Mouse (Mus musculus) liver, embryonic 13.5 days (tissue): ENCODE results near the gene Myh14. TPM values are rescaled to one million over a fixed set of nuclear protein-coding genes. Genes with fewer than 3 reads are reported as not detected.
"Not testable (repeated sequence)": the region's sequence is repeated elsewhere in the genome, so short reads cannot be mapped to it uniquely, and the experiment has no call there.

Experiments used
- ATAC-seq: fragments of 200-750 bp; cut with Nextera tagmentation; 2 replicates; pipeline ENCODE4 v1.8.0; 2017; ENCODE audit warnings: low read depth, mild to moderate bottlenecking, moderate number of reproducible peaks, moderate library complexity
- DNase-seq: peaks from one replicate; pipeline ENCODE4 v3.0.0; 2022
- H3K27ac ChIP-seq: fragments of 300-500 bp; sonication (generic); 2 replicates; pipeline ENCODE4 v1.5.1; 2015; ENCODE audit warnings: moderate library complexity, mild to moderate bottlenecking, inconsistent platforms
- H3K27me3 ChIP-seq: fragments of 300-500 bp; sonication (generic); 2 replicates; pipeline ENCODE4 v1.6.1; 2015; ENCODE audit warnings: mild to moderate bottlenecking, inconsistent platforms
- H3K36me3 ChIP-seq: fragments of 300-500 bp; sonication (generic); 2 replicates; pipeline ENCODE4 v1.6.1; 2015; ENCODE audit warnings: mild to moderate bottlenecking, inconsistent platforms
- H3K4me1 ChIP-seq: fragments of 300-500 bp; sonication (generic); replicated peaks from 2 replicates; pipeline ENCODE4 v1.6.1; 2015; ENCODE audit warnings: inconsistent platforms
- H3K4me2 ChIP-seq: fragments of 300-500 bp; sonication (generic); 2 replicates; pipeline ENCODE4 v1.6.1; 2015; ENCODE audit warnings: inconsistent platforms, mild to moderate bottlenecking, moderate library complexity
- H3K4me3 ChIP-seq: fragments of 300-500 bp; sonication (generic); replicated peaks from 2 replicates; pipeline ENCODE4 v1.5.1; 2015; ENCODE audit warnings: mild to moderate bottlenecking, inconsistent platforms
- H3K9ac ChIP-seq: fragments of 300-500 bp; sonication (generic); 2 replicates; pipeline ENCODE4 v1.6.1; 2015; ENCODE audit warnings: mild to moderate bottlenecking, inconsistent platforms
- H3K9me3 ChIP-seq: fragments of 300-500 bp; sonication (generic); replicated peaks from 2 replicates; pipeline ENCODE4 v1.6.1; 2016; ENCODE audit warnings: inconsistent platforms
- WGBS: fragments of 180-500 bp; shearing (Covaris S2); methylation state at CpG from one replicate; pipeline ENCODE4 v1.1.7; 2015; ENCODE audit not compliant: insufficient replicate concordance; 5-methylcytosine and 5-hydroxymethylcytosine counted together
- polyA plus RNA-seq: library from polyadenylated mRNA; unstranded; fragments of >200 nt; fragmentation: Nextera tagmentation; extraction: Ambion mirVana; gene quantifications from 2 replicates; pipeline ENCODE4 v1.2.1, GENCODE M21; 2015

The Myh14 gene
- polyA plus RNA-seq: 0.12 and 0.31 TPM in 2 replicates

DNA sequence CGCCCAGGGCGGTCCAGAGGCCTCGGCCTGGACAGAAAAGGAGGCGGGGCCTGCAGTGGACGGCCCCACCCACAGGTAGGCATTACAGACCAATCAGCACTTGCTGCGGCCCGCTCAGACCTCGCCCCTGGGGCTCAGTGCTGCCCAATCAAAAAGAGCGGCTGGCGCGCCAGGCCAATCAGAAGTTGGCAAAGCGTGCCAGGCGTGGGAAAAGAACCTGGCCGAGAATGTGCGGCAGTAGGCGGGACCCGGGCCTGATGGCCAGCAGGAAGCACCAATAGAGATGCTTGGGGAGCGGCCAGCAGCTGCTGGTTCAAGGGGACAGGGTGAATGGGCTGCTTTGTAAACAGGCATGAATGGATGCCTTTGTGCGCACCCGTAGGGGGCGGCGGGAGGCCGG is at the start of gene Myh14:
Gene Myh14, minus strand, starts transcription at position 41 of the 400 bp plus-strand sequence.
- Histone ChIP-seq H3K4me3 (peak within 1 kb of the TSS; percentile 19; the same call in 1 of the 2 replicates), H3K27ac (no peak within 1 kb of the TSS)
- DNase-seq: peak; percentile 44

DNA sequence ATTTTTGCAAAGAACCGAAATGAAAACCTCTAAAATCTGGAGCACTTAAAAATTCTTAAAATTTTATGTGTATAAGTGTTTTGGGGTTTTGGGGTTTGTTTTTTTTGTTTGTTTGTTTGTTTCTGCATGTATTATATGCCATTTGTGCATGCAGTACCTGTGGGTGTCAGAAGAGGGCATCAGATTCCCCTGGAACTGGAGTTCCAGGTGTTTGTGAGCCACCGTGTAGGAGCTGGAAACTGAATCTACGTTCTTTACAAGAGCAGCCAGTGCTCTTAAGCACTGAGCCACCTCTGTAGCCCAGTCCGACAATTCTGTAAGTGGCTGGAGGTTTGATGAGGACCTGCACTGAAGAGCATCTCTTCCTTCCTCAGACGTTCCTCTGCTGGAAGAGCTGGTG is 39.2 kb upstream of the Myh14 start:
- Histone ChIP-seq H3K4me3 (no peak overlapping the region), H3K9ac (no peak overlapping the region), H3K4me2 (no peak overlapping the region), H3K4me1 (no peaks in the 10 kb centered on the region), H3K27me3 (no peaks in the 10 kb centered on the region), H3K36me3 (no peaks in the 10 kb centered on the region), H3K27ac (no peak overlapping the region), H3K9me3 (no peaks in the 10 kb centered on the region; the same call in 1 of the 2 replicates)
- ATAC-seq: no peak
- no peak for DNase-seq
- WGBS: 68% methylated on average over 5 of the region's 5 CpGs

More for the DNA sequence above, at the start of gene Myh14:
- Histone ChIP-seq H3K27me3 (peaks cover 43% of the 10 kb centered on the region), H3K9ac (no peak within 1 kb of the TSS), H3K4me2 (peak within 1 kb of the TSS; percentile 45), H3K9me3 (no peaks in the 10 kb centered on the region), H3K36me3 (no peaks in the 10 kb centered on the region), H3K4me1 (peaks cover 9% of the 10 kb centered on the region)
- 3% methylated on average over 23 of the region's 23 CpGs for WGBS
- ATAC-seq: peak; percentile 92

DNA sequence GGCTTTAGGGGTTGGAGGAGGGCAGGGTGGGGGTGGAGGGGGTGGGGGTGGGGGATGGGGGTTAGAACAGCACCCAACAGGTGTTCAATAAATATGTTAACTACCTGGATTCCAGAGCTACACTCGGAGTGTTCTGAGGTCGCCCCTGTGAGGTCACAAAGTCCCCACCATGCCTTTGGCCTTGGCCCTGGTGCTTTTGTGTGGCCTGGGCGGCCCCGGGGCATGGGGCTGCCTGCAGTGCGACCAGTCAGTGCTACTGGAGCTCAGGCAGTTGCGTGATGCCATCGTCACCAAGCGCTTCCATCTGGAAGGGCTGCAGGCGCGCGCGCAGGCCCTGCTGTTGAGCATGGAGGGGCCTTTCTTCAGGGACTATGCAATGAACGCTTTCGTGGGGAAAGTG is 37.9 kb upstream of the Myh14 start, which contains the start of gene Izumo2:
Gene Izumo2, plus strand, starts transcription at position 169 of the 400 bp plus-strand sequence.
- no peak for DNase-seq
- no peak for ATAC-seq
- 65% methylated on average over 14 of the region's 14 CpGs for WGBS
- H3K27me3 ChIP-seq: no peaks in the 10 kb centered on the region
- H3K27ac ChIP-seq: no peak within 1 kb of the TSS
- no peak within 1 kb of the TSS for H3K9ac ChIP-seq
- no peak within 1 kb of the TSS for H3K4me3 ChIP-seq
- H3K9me3 ChIP-seq: no peaks in the 10 kb centered on the region; the same call in 1 of the 2 replicates
- H3K36me3 ChIP-seq: no peaks in the 10 kb centered on the region
- no peak within 1 kb of the TSS for H3K4me2 ChIP-seq
- H3K4me1 ChIP-seq: no peaks in the 10 kb centered on the region

DNA sequence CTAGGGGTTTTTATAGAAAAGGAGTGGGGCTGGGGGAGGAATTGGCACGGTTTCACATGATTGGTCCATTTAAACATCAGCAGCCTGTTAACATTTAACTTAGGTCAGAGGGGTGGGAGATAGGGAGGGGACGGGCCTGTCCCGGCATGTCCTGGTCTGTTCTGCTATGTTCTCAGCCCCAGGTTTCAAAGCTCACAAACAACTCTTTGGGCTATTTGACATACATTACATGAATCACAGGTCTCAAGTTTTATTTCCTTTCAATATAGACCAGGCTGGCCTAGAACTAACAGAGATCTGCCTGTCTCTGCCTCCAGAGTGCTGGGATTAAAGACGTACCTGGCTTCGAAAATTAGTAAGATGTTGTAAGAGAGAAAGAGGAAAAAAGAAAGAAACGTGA is 37.5 kb upstream of the Myh14 start:
- DNase-seq, H3K4me2 ChIP-seq, H3K4me3 ChIP-seq, H3K4me1 ChIP-seq, H3K27ac ChIP-seq, H3K36me3 ChIP-seq, H3K27me3 ChIP-seq, ATAC-seq, H3K9ac ChIP-seq, H3K9me3 ChIP-seq: not testable (repeated sequence)
- 76% methylated on average over 6 of the region's 6 CpGs for WGBS

DNA sequence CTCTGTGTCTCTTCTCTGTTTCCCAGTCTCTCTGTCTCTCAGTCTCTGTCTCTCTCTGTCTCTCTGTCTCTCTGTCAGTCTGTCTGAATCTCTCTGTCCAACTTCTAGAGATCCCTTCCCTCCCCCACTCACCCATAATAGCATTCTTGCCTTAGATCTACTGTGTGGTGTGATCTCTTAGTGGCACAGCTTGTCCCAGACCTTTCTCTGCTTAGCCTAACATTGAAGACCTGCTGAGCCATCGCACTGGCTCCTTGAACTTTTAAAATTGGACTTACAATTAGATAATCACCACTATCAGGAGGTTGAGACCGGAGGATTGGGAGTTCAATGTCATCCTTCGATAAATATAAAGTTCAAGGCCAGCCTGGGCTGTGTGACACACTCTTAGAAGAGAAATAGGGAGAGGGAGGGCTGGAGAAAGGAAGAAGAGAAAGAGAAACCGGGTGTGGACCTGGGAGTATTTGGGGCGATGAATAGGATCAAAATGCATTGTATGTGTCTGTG is 36.6 kb upstream of the Myh14 start:
- H3K27ac ChIP-seq: no peak overlapping the region
- H3K4me3 ChIP-seq: no peak overlapping the region
- H3K4me1 ChIP-seq: no peaks in the 10 kb centered on the region
- no peaks in the 10 kb centered on the region; the same call in 1 of the 2 replicates for H3K9me3 ChIP-seq
- 62% methylated on average over 5 of the region's 5 CpGs for WGBS
- DNase-seq (no peak), ATAC-seq (no peak)
- no peak overlapping the region for H3K9ac ChIP-seq
- H3K4me2 ChIP-seq: no peak overlapping the region
- no peaks in the 10 kb centered on the region for H3K36me3 ChIP-seq
- H3K27me3 ChIP-seq: no peaks in the 10 kb centered on the region

DNA sequence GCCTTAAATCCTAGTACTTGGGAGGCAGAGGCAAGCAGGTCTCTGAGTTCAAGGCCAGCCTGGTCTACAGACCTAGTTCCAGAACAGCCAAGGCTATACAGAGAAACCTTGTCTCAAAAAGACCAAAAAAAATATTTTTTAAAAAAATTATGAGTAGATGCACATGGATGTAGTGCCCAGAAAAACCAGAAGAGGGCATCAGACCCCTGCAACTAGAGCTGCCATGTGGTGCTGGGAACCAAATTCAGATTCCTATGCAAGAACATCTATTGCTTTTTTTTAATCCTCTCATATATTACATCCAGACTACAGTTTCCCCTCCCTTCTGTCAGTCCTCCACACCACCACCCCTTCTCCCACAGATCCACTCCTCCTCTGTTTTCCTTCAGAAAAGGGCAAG is 35.7 kb upstream of the Myh14 start:
- ATAC-seq (no peak), DNase-seq (no peak)
- Histone ChIP-seq H3K27me3 (no peaks in the 10 kb centered on the region), H3K27ac (no peak overlapping the region), H3K4me3 (no peak overlapping the region), H3K4me2 (no peak overlapping the region), H3K36me3 (no peaks in the 10 kb centered on the region), H3K4me1 (no peaks in the 10 kb centered on the region), H3K9me3 (no peaks in the 10 kb centered on the region; the same call in 1 of the 2 replicates), H3K9ac (no peak overlapping the region)

DNA sequence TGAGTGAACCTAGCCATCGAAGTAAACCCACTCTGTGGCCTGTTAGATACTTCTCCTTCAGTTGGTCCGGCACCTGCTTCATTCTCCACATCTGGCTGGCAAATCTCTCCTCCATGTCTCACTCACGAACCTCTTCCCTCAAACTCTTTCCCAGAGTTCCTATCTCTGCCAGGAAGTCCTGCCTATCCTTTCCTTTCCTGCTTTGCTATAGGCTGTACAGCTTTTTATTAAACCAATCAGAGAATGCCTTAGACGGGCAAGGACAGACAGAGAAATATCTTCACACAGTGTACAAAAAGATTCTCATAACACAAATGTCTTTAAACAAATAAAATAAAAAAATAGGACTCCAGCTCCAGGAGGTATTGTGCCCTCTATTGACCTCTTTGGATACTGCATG is 34.4 kb upstream of the Myh14 start:
- 61% methylated on average over 4 of the region's 4 CpGs for WGBS
- Histone ChIP-seq H3K4me2 (no peak overlapping the region), H3K27ac (no peak overlapping the region), H3K4me3 (no peak overlapping the region), H3K36me3 (no peaks in the 10 kb centered on the region), H3K27me3 (no peaks in the 10 kb centered on the region), H3K9ac (no peak overlapping the region), H3K4me1 (no peaks in the 10 kb centered on the region), H3K9me3 (no peaks in the 10 kb centered on the region; the same call in 1 of the 2 replicates)
- ATAC-seq: no peak
- no peak for DNase-seq

DNA sequence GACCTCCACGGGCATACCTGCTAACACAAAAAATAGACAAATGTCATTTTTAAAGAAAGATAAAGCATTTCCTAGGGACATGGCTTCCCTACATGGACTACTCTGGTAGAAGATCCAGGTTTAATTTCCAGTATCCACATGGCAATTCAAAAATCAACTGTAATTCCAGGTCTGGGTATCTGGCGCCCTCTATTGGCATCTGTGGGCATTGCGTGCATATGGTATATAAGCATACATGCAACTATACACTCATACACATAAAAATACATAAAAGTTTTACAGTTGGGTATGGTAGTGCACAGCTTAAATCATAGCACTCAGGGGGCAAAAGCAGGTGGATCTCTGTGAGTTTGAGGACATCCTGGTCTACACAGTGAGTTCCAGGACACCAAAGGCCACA is 33.7 kb upstream of the Myh14 start:
- Histone ChIP-seq H3K27me3 (no peaks in the 10 kb centered on the region), H3K4me2 (no peak overlapping the region), H3K36me3 (no peaks in the 10 kb centered on the region), H3K27ac (no peak overlapping the region), H3K4me3 (no peak overlapping the region), H3K4me1 (no peaks in the 10 kb centered on the region), H3K9me3 (no peaks in the 10 kb centered on the region; the same call in 1 of the 2 replicates), H3K9ac (no peak overlapping the region)
- DNase-seq (no peak), ATAC-seq (no peak)
- 47% methylated on average over 3 of the region's 3 CpGs for WGBS

DNA sequence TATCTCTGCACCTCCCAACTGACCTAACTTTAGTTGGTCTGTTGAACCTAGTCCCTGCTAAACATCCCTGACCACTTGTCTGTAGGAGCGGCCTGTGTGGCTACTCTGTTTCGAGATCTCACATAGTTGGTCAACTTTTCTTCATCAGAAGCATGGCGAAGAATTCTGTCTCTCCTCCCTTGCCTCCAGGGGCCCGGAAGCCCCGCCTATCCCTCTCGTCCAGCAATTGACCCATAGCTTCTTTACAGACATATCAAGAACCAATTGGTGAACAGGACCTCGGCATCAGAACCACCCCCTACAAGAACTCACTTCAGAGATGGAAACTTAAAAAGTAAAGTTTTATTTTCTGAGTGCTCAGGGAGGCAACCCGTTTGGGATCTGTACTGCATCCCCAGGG is 32.3 kb upstream of the Myh14 start:
- H3K27me3 ChIP-seq: no peaks in the 10 kb centered on the region
- H3K36me3 ChIP-seq: no peaks in the 10 kb centered on the region
- H3K4me2 ChIP-seq: no peak overlapping the region
- H3K4me1 ChIP-seq: peaks cover 4% of the 10 kb centered on the region
- no peaks in the 10 kb centered on the region; the same call in 1 of the 2 replicates for H3K9me3 ChIP-seq
- 62% methylated on average over 8 of the region's 8 CpGs for WGBS
- no peak for DNase-seq
- no peak overlapping the region for H3K9ac ChIP-seq
- ATAC-seq: no peak
- H3K27ac ChIP-seq: no peak overlapping the region
- H3K4me3 ChIP-seq: no peak overlapping the region

DNA sequence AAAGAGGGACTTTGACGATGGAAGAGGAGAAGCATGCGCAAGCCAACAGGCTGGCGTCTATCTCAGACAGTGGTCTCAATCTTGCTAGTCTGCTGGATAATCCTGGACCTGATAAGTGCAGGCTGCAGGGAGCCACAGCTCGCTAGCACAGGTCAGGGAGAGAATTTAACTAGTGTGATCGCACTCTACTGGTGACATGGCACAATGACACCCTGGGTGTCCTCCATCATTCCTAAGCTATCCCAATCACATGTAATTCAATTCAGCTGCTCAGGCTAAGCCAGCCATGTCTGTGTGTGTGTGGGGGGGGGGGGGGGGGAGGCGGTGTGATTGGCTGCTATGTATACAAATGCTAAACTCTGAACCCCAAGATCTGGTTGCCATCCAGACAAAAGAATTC is 31.3 kb upstream of the Myh14 start:
- Histone ChIP-seq H3K4me1 (peaks cover 14% of the 10 kb centered on the region), H3K27me3 (peaks cover 7% of the 10 kb centered on the region; the same call in 1 of the 2 replicates), H3K27ac (no peak overlapping the region), H3K4me2 (no peak overlapping the region), H3K4me3 (no peak overlapping the region), H3K9me3 (no peaks in the 10 kb centered on the region; the same call in 1 of the 2 replicates), H3K36me3 (no peaks in the 10 kb centered on the region), H3K9ac (no peak overlapping the region)
- DNase-seq (no peak), ATAC-seq (no peak)
- 5% methylated on average over 6 of the region's 6 CpGs for WGBS

DNA sequence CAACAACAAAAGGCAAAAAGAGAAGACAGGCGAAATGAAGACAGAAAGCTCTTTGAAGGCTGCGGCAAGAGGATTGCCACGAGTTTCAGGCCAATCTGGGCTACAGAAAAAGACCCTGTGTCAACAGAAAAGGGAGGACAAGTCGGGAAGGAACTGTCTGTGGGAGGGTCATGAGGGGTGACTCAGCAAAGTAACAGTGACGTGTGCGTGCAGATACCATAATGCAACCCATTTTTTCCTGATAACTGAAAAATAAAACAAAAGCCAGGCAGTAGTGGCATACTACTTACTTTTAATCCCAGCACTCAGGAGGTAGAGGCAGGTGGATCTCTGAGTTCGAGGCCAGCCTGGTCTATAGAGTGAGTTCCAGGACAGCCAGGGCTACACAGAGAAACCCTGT is 27.3 kb upstream of the Myh14 start:
- Histone ChIP-seq H3K4me2 (0 out of 2 replicates have a peak overlapping the region, but pooled peaks have one; percentile 8), H3K36me3 (no peaks in the 10 kb centered on the region), H3K4me3 (no peak overlapping the region), H3K4me1 (peaks cover 14% of the 10 kb centered on the region), H3K27ac (no peak overlapping the region), H3K9me3 (no peaks in the 10 kb centered on the region), H3K27me3 (peaks cover 11% of the 10 kb centered on the region; the same call in 1 of the 2 replicates), H3K9ac (no peak overlapping the region)
- DNase-seq: no peak
- 23% methylated on average over 7 of the region's 7 CpGs for WGBS
- ATAC-seq: no peak

DNA sequence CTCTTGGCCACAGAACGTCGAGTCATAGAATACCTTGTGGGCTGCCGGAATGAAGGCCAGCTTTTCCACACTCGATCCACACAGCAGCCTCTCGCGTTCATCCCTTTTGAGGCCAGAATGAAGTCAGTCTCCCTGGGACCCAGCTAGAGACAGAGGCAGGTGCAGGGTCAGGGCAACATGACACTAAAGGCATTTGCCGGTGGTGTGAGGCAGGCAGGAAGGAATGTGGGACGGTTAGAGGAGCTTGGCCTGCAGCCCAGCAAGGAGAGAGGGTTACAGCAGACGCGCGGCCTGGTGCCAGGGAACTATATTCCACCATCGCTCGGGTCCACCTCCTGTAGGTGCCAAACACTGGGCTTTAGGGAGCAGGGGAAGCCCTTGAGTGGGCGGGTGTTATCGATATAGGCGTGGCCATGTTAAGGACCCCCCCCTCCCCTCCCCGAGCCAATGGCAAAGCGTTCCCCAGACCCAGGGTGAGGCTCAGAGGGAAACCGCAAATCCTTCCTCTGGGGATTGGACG is 26.6 kb upstream of the Myh14 start:
- Histone ChIP-seq H3K4me3 (no peak overlapping the region), H3K9me3 (no peaks in the 10 kb centered on the region), H3K4me1 (peaks cover 14% of the 10 kb centered on the region), H3K27ac (no peak overlapping the region), H3K36me3 (no peaks in the 10 kb centered on the region), H3K27me3 (peaks cover 11% of the 10 kb centered on the region; the same call in 1 of the 2 replicates), H3K4me2 (no peak overlapping the region), H3K9ac (no peak overlapping the region)
- 16% methylated on average over 20 of the region's 20 CpGs for WGBS
- ATAC-seq (no peak), DNase-seq (no peak)
